Mouse (Mus musculus) liver, embryonic 15.5 days (tissue): ENCODE measurements around the gene Traf4. TPM values are rescaled to one million over a fixed set of nuclear protein-coding genes. Genes with fewer than 3 reads are reported as not detected.

ENCODE experiments used
- ATAC-seq: fragments of 200-750 bp; cut with Nextera tagmentation; 2 replicates; pipeline ENCODE4 v1.8.0; 2017; ENCODE audit warnings: moderate number of reproducible peaks, mild to moderate bottlenecking, moderate library complexity; ENCODE audit not compliant: insufficient read depth
- H3K27ac ChIP-seq: fragments of 300-500 bp; sonication (generic); replicated peaks from 2 replicates; pipeline ENCODE4 v1.5.1; 2015; ENCODE audit warnings: mild to moderate bottlenecking, inconsistent platforms
- H3K27me3 ChIP-seq: fragments of 300-500 bp; sonication (generic); 2 replicates; pipeline ENCODE4 v1.6.1; 2015; ENCODE audit warnings: mild to moderate bottlenecking, inconsistent platforms
- H3K36me3 ChIP-seq: fragments of 300-500 bp; sonication (generic); replicated peaks from 2 replicates; pipeline ENCODE4 v1.6.1; 2015; ENCODE audit warnings: moderate library complexity, mild to moderate bottlenecking, inconsistent platforms
- H3K4me1 ChIP-seq: fragments of 300-500 bp; sonication (generic); replicated peaks from 2 replicates; pipeline ENCODE4 v1.6.1; 2015; ENCODE audit warnings: inconsistent platforms
- H3K4me2 ChIP-seq: fragments of 300-500 bp; sonication (generic); 2 replicates; pipeline ENCODE4 v1.6.1; 2015; ENCODE audit warnings: moderate library complexity, mild to moderate bottlenecking, inconsistent platforms
- H3K4me3 ChIP-seq: fragments of 300-500 bp; sonication (generic); replicated peaks from 2 replicates; pipeline ENCODE4 v1.5.1; 2015; ENCODE audit warnings: mild to moderate bottlenecking, inconsistent platforms
- H3K9ac ChIP-seq: fragments of 300-500 bp; sonication (generic); 2 replicates; pipeline ENCODE4 v1.6.1; 2015; ENCODE audit warnings: moderate library complexity, mild to moderate bottlenecking, inconsistent platforms
- H3K9me3 ChIP-seq: fragments of 300-500 bp; sonication (generic); replicated peaks from 2 replicates; pipeline ENCODE4 v1.6.1; 2016; ENCODE audit warnings: inconsistent platforms
- WGBS: fragments of 180-500 bp; shearing (Covaris S2); methylation state at CpG from one replicate; pipeline ENCODE4 v1.1.7; 2015; ENCODE audit warnings: mixed read lengths; ENCODE audit not compliant: insufficient replicate concordance; 5-methylcytosine and 5-hydroxymethylcytosine counted together
- polyA plus RNA-seq: library from polyadenylated mRNA; unstranded; fragments of >200 nt; fragmentation: Nextera tagmentation; extraction: Ambion mirVana; gene quantifications from 2 replicates; pipeline ENCODE4 v1.2.1, GENCODE M21; 2015

Gene Traf4
- 27.5 and 32.4 TPM in 2 replicates for polyA plus RNA-seq

- peak within 1 kb of the TSS; percentile 99 for H3K4me2 ChIP-seq
- no peaks in the 10 kb centered on the region for H3K27me3 ChIP-seq
- peaks cover 26% of the 10 kb centered on the region for H3K36me3 ChIP-seq
- H3K9me3 ChIP-seq, result no peaks in the 10 kb centered on the region
- H3K9ac ChIP-seq, result peak within 1 kb of the TSS; percentile 86
- 0% methylated on average over 68 of the region's 78 CpGs for WGBS
- peaks cover 98% of the 10 kb centered on the region for H3K4me1 ChIP-seq
- H3K27ac ChIP-seq, result peak within 1 kb of the TSS; percentile 88
- H3K4me3 ChIP-seq, result peak within 1 kb of the TSS; percentile 73
- ATAC-seq, result peak; percentile 78
Observed at GRCm38 (mm10) chr11:78164924-78165760, at the start of gene Traf4. TSS of gene Traf4 (minus strand) at chr11:78165589.

DNA sequence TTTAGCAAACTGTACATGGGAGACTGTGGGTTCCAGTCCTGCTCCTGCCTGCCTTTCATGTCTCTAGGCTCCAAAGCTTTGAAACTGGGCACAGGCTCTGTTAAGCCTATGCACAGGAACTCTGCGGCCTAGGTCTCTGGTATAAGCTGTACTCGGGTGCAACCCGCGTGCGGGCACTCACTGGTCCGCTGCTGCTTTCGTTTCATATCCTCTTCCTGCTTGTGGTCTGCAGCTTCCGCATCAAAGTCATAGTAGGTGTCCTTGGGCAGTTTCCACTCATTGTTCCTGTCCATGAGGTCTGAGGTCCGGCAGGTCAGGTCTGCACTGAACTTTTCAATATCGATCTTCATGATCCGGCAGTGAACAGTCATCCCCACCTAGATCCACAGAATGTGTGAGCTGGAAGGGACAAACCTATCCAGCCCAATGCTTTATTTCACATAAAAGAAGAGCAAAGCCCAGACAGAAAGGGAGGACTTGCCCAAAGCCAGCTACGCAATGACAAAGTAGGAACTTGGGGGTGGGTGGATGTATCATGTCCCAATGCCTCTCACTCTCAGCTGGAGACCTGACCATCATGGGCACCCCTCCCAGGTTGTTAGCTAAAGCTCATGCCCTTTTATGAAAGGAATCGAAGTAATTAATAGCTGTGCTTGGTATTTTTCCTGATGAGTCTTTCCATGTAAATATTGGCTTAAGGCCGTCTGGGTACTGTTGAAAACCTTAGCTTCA, 47.9 kb upstream of the Traf4 start:
- no peak overlapping the region for H3K4me3 ChIP-seq
- peak; percentile 31; the same call in 1 of the 2 replicates for ATAC-seq

GRCm38 (mm10) chr11:78211513-78211912, 46.1 kb upstream of the Traf4 start:
- Histone ChIP-seq H3K4me3 (no peak overlapping the region), H3K4me2 (no peak overlapping the region), H3K27me3 (no peaks in the 10 kb centered on the region), H3K27ac (no peak overlapping the region; the same call in 1 of the 2 replicates), H3K9ac (no peak overlapping the region), H3K9me3 (no peaks in the 10 kb centered on the region), H3K36me3 (peaks cover 100% of the 10 kb centered on the region), H3K4me1 (no peaks in the 10 kb centered on the region)
- 80% methylated on average over 5 of the region's 5 CpGs for WGBS
- ATAC-seq, result no peak

More for the DNA sequence above, 47.9 kb upstream of the Traf4 start:
- no peak overlapping the region for H3K9ac ChIP-seq
- no peaks in the 10 kb centered on the region for H3K27me3 ChIP-seq
- no peaks in the 10 kb centered on the region for H3K4me1 ChIP-seq
- H3K9me3 ChIP-seq, result no peaks in the 10 kb centered on the region
- H3K27ac ChIP-seq, result 0 out of 2 replicates have a peak overlapping the region, but pooled peaks have one; percentile 14
- no peak overlapping the region for H3K4me2 ChIP-seq
- WGBS, result 58% methylated on average over 14 of the region's 14 CpGs
- H3K36me3 ChIP-seq, result peaks cover 99% of the 10 kb centered on the region

DNA sequence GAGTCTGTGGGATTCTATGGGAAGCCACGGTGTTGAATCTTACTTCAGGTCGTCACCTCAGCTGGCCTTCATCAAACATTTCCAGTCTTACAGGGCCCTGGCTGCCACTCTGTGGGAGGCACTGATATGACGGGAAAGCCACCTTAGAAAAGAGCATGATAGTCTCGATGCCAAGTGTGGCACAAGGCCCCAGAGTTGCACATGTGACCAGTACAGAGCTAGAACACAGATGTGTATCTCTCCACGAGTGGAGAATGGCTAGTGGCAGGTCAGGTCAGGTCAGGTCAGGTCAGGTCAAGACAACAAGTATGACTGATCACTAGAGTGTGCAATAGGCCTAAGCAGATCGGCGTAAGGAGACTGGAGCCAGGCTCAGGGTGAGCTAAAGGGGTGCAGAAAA, 45.2 kb upstream of the Traf4 start:
- Histone ChIP-seq H3K4me1 (no peaks in the 10 kb centered on the region), H3K27me3 (no peaks in the 10 kb centered on the region), H3K36me3 (peaks cover 100% of the 10 kb centered on the region), H3K4me3 (no peak overlapping the region), H3K27ac (no peak overlapping the region), H3K9ac (no peak overlapping the region), H3K9me3 (no peaks in the 10 kb centered on the region), H3K4me2 (no peak overlapping the region)
- no peak for ATAC-seq
- WGBS, result 77% methylated on average over 7 of the region's 7 CpGs

DNA sequence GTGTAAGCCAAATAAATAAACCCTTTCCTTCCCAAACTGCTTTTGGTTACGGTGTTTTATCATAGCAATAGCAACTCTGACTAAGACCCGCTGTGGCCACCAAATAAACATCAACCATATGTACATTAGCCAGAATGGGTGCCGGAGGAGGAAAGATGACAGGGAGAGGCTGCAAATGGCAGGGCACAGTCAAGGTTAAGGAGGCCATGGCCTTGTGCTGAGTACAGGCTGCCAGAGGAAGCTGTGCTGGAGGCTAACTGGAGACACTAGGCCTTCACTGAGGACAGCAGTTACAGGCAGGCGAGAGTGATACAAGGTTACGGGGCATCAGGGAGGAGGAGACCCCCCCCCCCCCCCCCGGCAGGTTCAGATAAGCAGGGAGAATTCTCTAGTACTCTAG, 44.5 kb upstream of the Traf4 start:
- Histone ChIP-seq H3K27ac (no peak overlapping the region), H3K36me3 (peaks cover 98% of the 10 kb centered on the region), H3K27me3 (no peaks in the 10 kb centered on the region), H3K4me1 (no peaks in the 10 kb centered on the region), H3K4me2 (no peak overlapping the region), H3K9me3 (no peaks in the 10 kb centered on the region), H3K4me3 (no peak overlapping the region), H3K9ac (no peak overlapping the region)
- WGBS, result 84% methylated on average over 6 of the region's 6 CpGs
- no peak for ATAC-seq

DNA sequence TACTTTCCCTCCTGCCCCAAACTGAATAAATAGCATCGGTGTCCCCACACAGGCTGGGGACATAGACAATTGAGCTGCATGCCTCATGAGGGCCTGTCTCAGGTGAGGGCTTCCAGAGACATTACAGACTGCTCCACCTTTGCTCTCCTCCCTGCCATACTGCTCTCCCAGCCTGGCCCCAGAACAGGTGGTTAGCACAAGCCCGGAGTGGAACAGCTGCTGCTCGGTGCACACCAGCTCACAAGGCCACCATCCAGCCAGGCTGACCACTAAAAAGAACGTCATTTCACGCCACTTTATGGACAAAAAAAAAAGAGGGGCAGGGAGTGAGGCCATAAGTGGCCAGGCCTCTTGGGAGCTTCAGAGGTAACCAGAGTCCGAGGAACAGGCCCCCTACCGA, 41.8 kb upstream of the Traf4 start:
- H3K9me3 ChIP-seq, result no peaks in the 10 kb centered on the region
- H3K27ac ChIP-seq, result no peak overlapping the region
- no peak overlapping the region for H3K4me3 ChIP-seq
- H3K36me3 ChIP-seq, result peaks cover 77% of the 10 kb centered on the region
- no peak overlapping the region for H3K9ac ChIP-seq
- no peaks in the 10 kb centered on the region for H3K27me3 ChIP-seq
- H3K4me2 ChIP-seq, result no peak overlapping the region
- ATAC-seq, result no peak
- no peaks in the 10 kb centered on the region for H3K4me1 ChIP-seq
- 85% methylated on average over 7 of the region's 7 CpGs for WGBS

DNA sequence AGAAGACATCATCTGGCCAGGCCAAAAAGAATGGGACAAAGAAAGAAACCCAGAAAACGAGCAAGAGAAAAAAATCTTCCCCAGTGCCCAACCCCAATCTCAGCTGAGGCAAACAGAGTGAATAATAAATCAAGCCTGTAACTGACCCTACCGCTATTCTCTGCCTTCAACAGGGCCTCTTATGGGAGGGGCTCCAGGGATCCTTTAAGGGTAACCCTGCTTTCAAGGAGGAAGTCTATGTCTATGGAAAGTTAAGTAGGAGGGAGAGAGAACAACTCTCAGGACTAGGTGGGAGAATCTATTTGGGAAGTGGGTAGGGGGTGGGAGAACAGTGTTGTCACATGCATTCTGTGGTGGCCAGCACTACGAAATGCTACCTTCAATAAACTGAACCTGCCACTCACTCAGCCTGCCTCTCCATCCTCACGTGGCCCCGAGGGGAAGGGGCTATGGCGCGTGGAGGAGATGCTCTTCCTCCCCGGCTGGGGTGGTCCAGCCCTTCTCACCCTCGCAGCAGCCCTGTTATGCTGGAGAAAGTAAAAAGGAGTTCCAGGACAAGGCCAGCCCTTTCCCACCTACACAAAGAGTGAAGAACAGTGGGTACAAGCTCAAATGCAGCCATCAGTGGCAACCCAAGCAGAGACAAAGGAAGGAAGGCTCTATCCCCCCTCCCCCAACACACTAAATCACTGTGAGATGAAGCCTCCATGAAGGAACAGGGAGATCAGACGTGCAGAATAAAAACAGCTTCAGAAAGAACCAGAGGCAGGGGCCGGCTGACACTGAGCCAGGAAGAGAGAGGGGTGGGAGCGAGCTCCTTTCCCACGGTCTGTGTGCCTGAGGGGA, 40.2 kb upstream of the Traf4 start:
- no peak for ATAC-seq
- 76% methylated on average over 13 of the region's 13 CpGs for WGBS

GRCm38 (mm10) chr11:78204287-78204686, 38.9 kb upstream of the Traf4 start:
- H3K27me3 ChIP-seq, result no peaks in the 10 kb centered on the region
- H3K4me1 ChIP-seq, result no peaks in the 10 kb centered on the region
- no peak overlapping the region for H3K27ac ChIP-seq
- H3K9ac ChIP-seq, result no peak overlapping the region
- H3K4me2 ChIP-seq, result no peak overlapping the region
- ATAC-seq, result no peak
- WGBS, result 81% methylated on average over 6 of the region's 6 CpGs
- peaks cover 48% of the 10 kb centered on the region for H3K36me3 ChIP-seq
- no peak overlapping the region for H3K4me3 ChIP-seq
- no peaks in the 10 kb centered on the region for H3K9me3 ChIP-seq

More for the DNA sequence above, 40.2 kb upstream of the Traf4 start:
- Histone ChIP-seq H3K4me2 (no peak overlapping the region), H3K4me3 (no peak overlapping the region), H3K36me3 (peaks cover 61% of the 10 kb centered on the region), H3K27me3 (no peaks in the 10 kb centered on the region), H3K9ac (no peak overlapping the region), H3K27ac (no peak overlapping the region), H3K9me3 (no peaks in the 10 kb centered on the region), H3K4me1 (no peaks in the 10 kb centered on the region)

- Histone ChIP-seq H3K36me3 (peaks cover 29% of the 10 kb centered on the region), H3K9ac (no peak overlapping the region), H3K9me3 (no peaks in the 10 kb centered on the region), H3K4me3 (no peak overlapping the region), H3K4me2 (no peak overlapping the region), H3K27me3 (no peaks in the 10 kb centered on the region), H3K4me1 (no peaks in the 10 kb centered on the region), H3K27ac (no peak overlapping the region)
- no peak for ATAC-seq
- 77% methylated on average over 3 of the region's 3 CpGs for WGBS
Observed at GRCm38 (mm10) chr11:78202372-78202771, 37.0 kb upstream of the Traf4 start.

DNA sequence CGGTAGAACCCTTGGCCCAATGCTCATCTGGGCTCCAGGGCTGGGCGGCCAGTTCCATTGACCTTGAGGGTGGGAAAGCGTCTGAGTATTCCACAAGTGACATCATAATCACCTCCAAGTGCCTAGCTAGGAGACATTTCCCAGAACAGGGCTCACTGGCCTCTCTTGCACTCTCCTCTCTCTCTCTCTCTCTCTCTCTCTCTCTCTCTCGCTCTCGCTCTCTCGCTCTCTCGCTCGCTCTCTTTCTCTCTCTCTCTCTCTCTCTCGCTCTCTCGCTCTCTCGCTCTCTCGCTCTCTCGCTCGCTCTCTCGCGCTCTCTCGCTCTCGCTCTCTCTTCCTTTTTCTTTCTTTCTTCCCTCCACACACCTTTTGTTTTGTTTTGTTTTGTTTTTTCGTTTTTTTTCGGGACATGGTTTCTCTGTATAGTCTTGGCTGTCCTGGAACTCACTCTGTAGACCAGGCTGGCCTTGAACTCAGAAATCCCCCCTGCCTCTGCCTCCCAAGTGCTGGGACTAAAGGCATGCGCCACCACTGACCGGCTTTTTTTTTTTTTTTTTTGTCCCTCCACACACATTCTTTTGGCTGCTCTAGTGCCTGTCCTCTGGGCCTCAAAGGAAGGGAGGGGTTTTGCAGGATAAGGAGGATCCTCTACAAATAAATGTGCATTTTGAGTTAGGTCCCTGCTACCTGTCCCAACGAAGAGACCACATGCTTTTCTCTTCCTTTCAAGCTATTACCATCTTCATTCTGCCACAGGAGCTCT, 29.9 kb upstream of the Traf4 start:
- Histone ChIP-seq H3K9ac (peak overlapping the region; percentile 50; the same call in 1 of the 2 replicates), H3K27me3 (peaks cover 31% of the 10 kb centered on the region), H3K4me3 (peak overlapping the region; percentile 64), H3K4me2 (peak overlapping the region; percentile 87), H3K4me1 (peaks cover 16% of the 10 kb centered on the region), H3K9me3 (no peaks in the 10 kb centered on the region), H3K27ac (no peak overlapping the region), H3K36me3 (no peaks in the 10 kb centered on the region)
- no peak; the same call in 1 of the 2 replicates for ATAC-seq
- WGBS, result 56% methylated on average over 23 of the region's 23 CpGs
